Comparison of ENCODE assay signal across 8 mouse cellular contexts in the genomic region with DNA sequence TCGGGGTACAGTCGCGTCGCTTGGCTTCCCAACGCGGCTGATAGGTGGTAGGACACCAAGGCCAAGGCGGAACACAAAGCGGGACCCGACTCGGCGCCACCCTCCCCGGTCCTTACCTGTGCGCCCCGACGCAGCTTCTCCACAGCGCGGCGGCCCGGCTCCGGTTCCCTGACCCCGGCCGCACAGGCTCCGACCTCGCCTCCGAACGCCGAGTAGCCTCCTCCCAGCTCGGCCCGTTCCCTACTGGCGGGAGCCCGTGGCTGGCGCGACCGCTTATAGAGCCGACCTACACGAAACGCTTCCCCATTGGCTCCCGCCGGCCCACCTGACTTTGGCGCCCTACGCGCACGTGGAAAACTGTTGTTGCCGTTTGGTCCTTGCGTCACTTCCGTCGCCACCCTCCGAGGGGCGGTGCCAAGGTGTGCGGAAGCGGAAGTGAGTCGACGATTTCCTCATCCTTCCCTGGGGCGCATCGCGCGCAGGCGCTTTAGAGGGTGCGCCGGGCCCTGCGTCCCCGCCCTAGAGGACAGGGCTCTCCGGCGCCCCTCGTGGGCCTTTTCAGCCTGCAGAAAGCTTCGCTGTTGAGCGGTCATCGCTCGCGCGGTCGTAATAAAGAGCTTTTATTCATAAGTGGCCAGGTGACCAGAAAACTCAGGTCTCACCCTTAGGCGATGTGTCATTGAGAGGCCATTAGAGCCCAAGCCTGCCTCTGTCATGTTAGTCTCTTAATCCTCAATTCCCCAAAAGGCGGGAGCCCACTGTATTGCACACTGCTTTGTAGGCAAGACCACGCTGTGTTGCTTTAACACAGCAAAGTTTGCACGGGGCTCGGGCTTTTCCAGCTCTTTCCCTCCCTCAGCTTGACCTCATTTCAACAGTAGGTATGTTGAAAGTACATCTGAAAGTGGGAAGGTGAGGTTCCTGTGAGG. TPM values are rescaled to one million over a fixed set of nuclear protein-coding genes. Genes with fewer than 3 reads are reported as not detected.
A peak's percentile ranks its signal among the peaks of the same experiment; 100 is the strongest.
DNase-seq lines count a peak whose midpoint lies in the region; ATAC-seq and TF ChIP-seq lines count a peak whose summit lies in the region.

Dnajb9 (minus strand) TSS at position 503 of the 929 bp plus-strand sequence.

- no peaks in the 10 kb centered on the region for H3K27me3 ChIP-seq in hindbrain, embryonic 10.5 days (ENCODE audit: insufficient read depth, poor library complexity, severe bottlenecking)
- H3K27me3 ChIP-seq in lung, postnatal 0 days (replicated peaks; ENCODE audit: insufficient read depth, low read length), result no peaks in the 10 kb centered on the region

- H3K36me3 ChIP-seq in hindbrain, embryonic 10.5 days, result peaks cover 17% of the 10 kb centered on the region
- no peaks in the 10 kb centered on the region for H3K36me3 ChIP-seq in lung, postnatal 0 days (ENCODE audit: insufficient read depth, low read length)

- peak; percentile 100 for DNase-seq in MN1 (ENCODE audit: low spot score)
- DNase-seq in cerebellum, adult 9-10 months, result peak; percentile 100
- DNase-seq in hindbrain, embryonic 10.5 days (ENCODE audit: low spot score), result peak; percentile 100
- peak; percentile 99 for DNase-seq in layer of hippocampus, adult 9-11 months
- DNase-seq in lung, postnatal 0 days (ENCODE audit: low spot score), result peak; percentile 99
- DNase-seq in ovary, postnatal 14 days (ENCODE audit: low spot score), result peak; percentile 99
- peak; percentile 99 for DNase-seq in thymus, postnatal 14 days

- ATAC-seq in frontal cortex, adult (ENCODE audit: low TSS enrichment), result peak; percentile 99
- ATAC-seq in lung, postnatal 0 days, result peak; percentile 98

- H3K9me3 ChIP-seq in hindbrain, embryonic 10.5 days, result no peaks in the 10 kb centered on the region
- no peaks in the 10 kb centered on the region for H3K9me3 ChIP-seq in lung, postnatal 0 days (ENCODE audit: low read length)

- under 1% methylated on average over 77 of the region's 77 CpGs for WGBS in hindbrain, embryonic 10.5 days
- WGBS in lung, postnatal 0 days, result under 1% methylated on average over 64 of the region's 77 CpGs

- peaks cover 18% of the 10 kb centered on the region for H3K4me1 ChIP-seq in hindbrain, embryonic 10.5 days (replicated peaks)
- H3K4me1 ChIP-seq in lung, postnatal 0 days (ENCODE audit: insufficient read depth, low read depth, low read length), result peaks cover 5% of the 10 kb centered on the region; the same call in 1 of the 2 replicates

- H3K9ac ChIP-seq in lung, postnatal 0 days (replicated peaks; ENCODE audit: low read depth), result peak within 1 kb of the TSS; percentile 96

- TF ChIP-seq EP300 in lung, postnatal 0 days (IDR thresholded peaks at IDR 0.05), result 0 out of 2 replicates have a peak, but pooled peaks have one; percentile 34

- H3K4me2 ChIP-seq in lung, postnatal 0 days (replicated peaks; ENCODE audit: low read depth, low read length), result peak within 1 kb of the TSS; percentile 69

- peak; percentile 82 for TF ChIP-seq CTCF in lung, postnatal 0 days (IDR thresholded peaks at IDR 0.05)

- H3K27ac ChIP-seq in hindbrain, embryonic 10.5 days, result peak within 1 kb of the TSS; percentile 92
- peak within 1 kb of the TSS; percentile 95 for H3K27ac ChIP-seq in lung, postnatal 0 days (ENCODE audit: low read length)

- H3K4me3 ChIP-seq in hindbrain, embryonic 10.5 days, result peak within 1 kb of the TSS; percentile 92
- H3K4me3 ChIP-seq in lung, postnatal 0 days (ENCODE audit: low read depth, low read length), result peak within 1 kb of the TSS; percentile 93

RNA-seq across cellular contexts. Expression of gene Dnajb9, which starts in this region (rescaled TPM):
- polyA plus RNA-seq in hindbrain, embryonic 10.5 days (2016; fragmentation: Nextera tagmentation; extraction: Ambion mirVana), result 18.0 and 20.0 TPM in 2 replicates
- polyA plus RNA-seq in lung, postnatal 0 days (2015; fragmentation: Nextera tagmentation; extraction: Ambion mirVana), result 39.0 and 45.3 TPM in 2 replicates

Comparison
In these comparisons a context has a peak if more than half of its experiments do, and no peak if none do; other contexts are left out.
1. Peak in every context shown above with its lines: DNase-seq, ATAC-seq, H3K4me3 ChIP-seq and H3K27ac ChIP-seq.